Mouse (Mus musculus): Measurements from ENCODE around the gene Syngr4.
"Not testable (repeated sequence)": the region's sequence is repeated elsewhere in the genome, so short reads cannot be mapped to it uniquely, and the experiment has no call there.

Gene Syngr4

GRCm38 (mm10) chr7:45896517-45897257 is at the start of gene Syngr4, which contains the start of gene Tmem143:
Syngr4 (minus strand) TSS chr7:45896714.
Tmem143 (plus strand) TSS chr7:45896941.
- peak; percentile 100 for DNase-seq (ENCODE audit: low spot score)

- DNase-seq (ENCODE audit: low spot score) = not testable (repeated sequence)
Measured at GRCm38 (mm10) chr7:45943280-45943679, 46.8 kb upstream of the Syngr4 start.

- no peak for DNase-seq (ENCODE audit: low spot score)
Measured at GRCm38 (mm10) chr7:45941986-45942385, 45.5 kb upstream of the Syngr4 start.

- no peak for DNase-seq (ENCODE audit: low spot score)
Measured at GRCm38 (mm10) chr7:45939836-45940235, 43.3 kb upstream of the Syngr4 start.

- DNase-seq (ENCODE audit: low spot score) = peak; percentile 85
Measured at GRCm38 (mm10) chr7:45935114-45935513, 38.6 kb upstream of the Syngr4 start.

GRCm38 (mm10) chr7:45933766-45934165 is 37.3 kb upstream of the Syngr4 start:
- not testable (repeated sequence) for DNase-seq (ENCODE audit: low spot score)

GRCm38 (mm10) chr7:45929688-45930087 is 33.2 kb upstream of the Syngr4 start:
- no peak for DNase-seq (ENCODE audit: low spot score)

GRCm38 (mm10) chr7:45928626-45929295 is 32.2 kb upstream of the Syngr4 start:
- DNase-seq (ENCODE audit: low spot score) = no peak

GRCm38 (mm10) chr7:45924429-45924816 is 27.9 kb upstream of the Syngr4 start:
- peak; percentile 51 for DNase-seq (ENCODE audit: low spot score)

GRCm38 (mm10) chr7:45923762-45924428 is 27.4 kb upstream of the Syngr4 start, which contains the start of gene Ccdc114:
Ccdc114 (plus strand) TSS chr7:45924072.
- DNase-seq (ENCODE audit: low spot score) = peak; percentile 76

GRCm38 (mm10) chr7:45922928-45923761 is 26.6 kb upstream of the Syngr4 start:
- DNase-seq (ENCODE audit: low spot score) = peak; percentile 97

- no peak for DNase-seq (ENCODE audit: low spot score)
Measured at GRCm38 (mm10) chr7:45921950-45922600, 25.6 kb upstream of the Syngr4 start.

GRCm38 (mm10) chr7:45921242-45921621 is 24.7 kb upstream of the Syngr4 start, which contains the start of gene Emp3:
Emp3 (minus strand) TSS chr7:45921404.
- no peak for DNase-seq (ENCODE audit: low spot score)

GRCm38 (mm10) chr7:45920583-45921241 is 24.2 kb upstream of the Syngr4 start:
- DNase-seq (ENCODE audit: low spot score) = no peak

- DNase-seq (ENCODE audit: low spot score) = no peak
Measured at GRCm38 (mm10) chr7:45919761-45920160, 23.2 kb upstream of the Syngr4 start.

GRCm38 (mm10) chr7:45919083-45919671 is 22.7 kb upstream of the Syngr4 start:
- DNase-seq (ENCODE audit: low spot score) = no peak

- DNase-seq (ENCODE audit: low spot score) = no peak
Measured at GRCm38 (mm10) chr7:45917926-45918325, 21.4 kb upstream of the Syngr4 start.

GRCm38 (mm10) chr7:45917004-45917704 is 20.6 kb upstream of the Syngr4 start:
- peak; percentile 30 for DNase-seq (ENCODE audit: low spot score)
